Mouse (Mus musculus) stomach, postnatal 0 days (tissue): ENCODE results near the gene Tln2. TPM values are rescaled to one million over a fixed set of nuclear protein-coding genes. Genes with fewer than 3 reads are reported as not detected.

ENCODE experiments used
- ATAC-seq: fragments of 200-750 bp; cut with Nextera tagmentation; 2 replicates; pipeline ENCODE4 v1.8.0; 2017; ENCODE audit not compliant: low FRiP score, low TSS enrichment
- DNase-seq: peaks from one replicate; pipeline ENCODE4 v3.0.0-alpha.2; 2016; ENCODE audit warnings: low spot score
- H3K27ac ChIP-seq: fragments of 300-500 bp; sonication (generic); replicated peaks from 2 replicates; pipeline ENCODE4 v1.5.1; 2014; ENCODE audit warnings: mild to moderate bottlenecking, control low read depth
- H3K27me3 ChIP-seq: fragments of 300-500 bp; sonication (generic); 2 replicates; pipeline ENCODE4 v1.6.1; 2014; ENCODE audit warnings: low read length; ENCODE audit not compliant: control insufficient read depth, insufficient read depth
- H3K36me3 ChIP-seq: fragments of 300-500 bp; sonication (generic); 2 replicates; pipeline ENCODE4 v1.6.1; 2014; ENCODE audit warnings: low read length, mixed read lengths; ENCODE audit not compliant: control insufficient read depth, insufficient read depth
- H3K4me1 ChIP-seq: fragments of 300-500 bp; sonication (generic); replicated peaks from 2 replicates; pipeline ENCODE4 v1.6.1; 2014; ENCODE audit warnings: antibody characterized with exemption; ENCODE audit not compliant: control insufficient read depth, insufficient read depth
- H3K4me2 ChIP-seq: fragments of 300-500 bp; sonication (generic); replicated peaks from 2 replicates; pipeline ENCODE4 v1.6.1; 2014; ENCODE audit warnings: low read depth, mild to moderate bottlenecking, control low read depth, moderate library complexity
- H3K4me3 ChIP-seq: fragments of 300-500 bp; sonication (generic); 2 replicates; pipeline ENCODE4 v1.5.1; 2014; ENCODE audit warnings: low read depth, low read length, control low read depth
- H3K9ac ChIP-seq: fragments of 300-500 bp; sonication (generic); 2 replicates; pipeline ENCODE4 v1.6.1; 2014; ENCODE audit warnings: mild to moderate bottlenecking, low read length, control low read depth, mixed read lengths
- H3K9me3 ChIP-seq: fragments of 300-500 bp; sonication (generic); 2 replicates; pipeline ENCODE4 v1.6.1; 2016; ENCODE audit warnings: low read length; ENCODE audit not compliant: control insufficient read depth
- CTCF ChIP-seq: IDR thresholded peaks from 2 replicates; pipeline ENCODE4 v1.5.1; 2016; ENCODE audit warnings: antibody characterized with exemption, low read depth, mild to moderate bottlenecking, moderate library complexity
- EP300 ChIP-seq: optimal IDR thresholded peaks from 2 replicates; pipeline ENCODE3; 2016; ENCODE audit warnings: antibody characterized with exemption
- WGBS: fragments of 180-500 bp; shearing (Covaris S2); extraction: QIAGEN DNeasy Blood & Tissue Kit; methylation state at CpG from one replicate; pipeline ENCODE4 v1.1.7; 2014; 5-methylcytosine and 5-hydroxymethylcytosine counted together
- polyA plus RNA-seq: library from polyadenylated mRNA; unstranded; fragments of >200 nt; fragmentation: Nextera tagmentation; extraction: Ambion mirVana; gene quantifications from 2 replicates; pipeline ENCODE4 v1.2.1, GENCODE M21; 2015

Tln2 gene
- polyA plus RNA-seq, 1 experiment from 2014 or later: 17.5 TPM

DNA sequence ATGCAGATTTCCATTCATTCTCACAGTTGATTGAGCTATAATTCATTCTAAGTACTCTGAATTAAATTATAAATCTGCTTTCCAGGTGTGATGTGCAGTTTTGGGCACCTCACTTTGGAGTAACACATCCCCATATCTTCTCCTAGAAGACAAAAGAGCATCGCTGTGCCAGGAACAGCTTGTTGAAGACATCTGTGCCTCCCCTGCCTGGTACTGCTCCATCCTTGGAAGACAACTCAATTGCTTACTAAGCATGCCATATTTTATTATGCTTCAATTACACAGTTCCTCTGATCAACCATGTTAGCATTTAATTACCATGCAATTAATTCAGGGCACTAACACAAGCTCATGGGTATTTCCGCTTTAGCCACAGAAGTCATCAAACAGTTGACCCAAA is 31.8 kb downstream of the Tln2 start:
- Histone ChIP-seq H3K27ac (no peak overlapping the region), H3K4me3 (no peak overlapping the region), H3K27me3 (no peaks in the 10 kb centered on the region), H3K36me3 (no peaks in the 10 kb centered on the region), H3K9me3 (no peaks in the 10 kb centered on the region), H3K9ac (no peak overlapping the region), H3K4me1 (no peaks in the 10 kb centered on the region), H3K4me2 (no peak overlapping the region)
- no peak for TF ChIP-seq CTCF
- TF ChIP-seq EP300: no peak
- ATAC-seq (no peak), DNase-seq (no peak)
- WGBS: 87% methylated on average over 2 of the region's 2 CpGs

DNA sequence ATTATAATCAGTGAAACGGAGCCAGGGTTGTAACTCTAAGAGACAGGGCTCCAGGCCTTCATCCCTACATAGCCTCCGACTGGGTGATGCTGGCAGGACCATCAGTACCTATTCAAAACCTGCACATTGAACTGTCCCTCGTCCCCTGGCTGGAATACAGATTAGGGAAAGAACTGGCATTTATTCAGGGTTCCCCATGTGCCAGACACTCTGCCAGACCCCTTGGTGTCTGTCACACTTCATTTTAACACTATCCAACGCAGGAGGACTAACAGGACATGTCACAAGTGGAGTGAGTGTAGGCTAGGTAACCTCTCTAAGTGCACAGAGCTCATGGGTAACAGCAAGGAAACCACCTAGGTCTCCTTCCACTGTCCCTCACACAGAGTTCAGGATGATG is 37.8 kb downstream of the Tln2 start:
- DNase-seq (no peak), ATAC-seq (no peak)
- Histone ChIP-seq H3K4me2 (no peak overlapping the region), H3K4me1 (no peaks in the 10 kb centered on the region), H3K9me3 (no peaks in the 10 kb centered on the region), H3K27me3 (no peaks in the 10 kb centered on the region), H3K27ac (no peak overlapping the region), H3K4me3 (no peak overlapping the region), H3K36me3 (no peaks in the 10 kb centered on the region), H3K9ac (no peak overlapping the region)
- no peak for TF ChIP-seq EP300
- no peak for TF ChIP-seq CTCF
- WGBS: 86% methylated on average over 4 of the region's 4 CpGs

DNA sequence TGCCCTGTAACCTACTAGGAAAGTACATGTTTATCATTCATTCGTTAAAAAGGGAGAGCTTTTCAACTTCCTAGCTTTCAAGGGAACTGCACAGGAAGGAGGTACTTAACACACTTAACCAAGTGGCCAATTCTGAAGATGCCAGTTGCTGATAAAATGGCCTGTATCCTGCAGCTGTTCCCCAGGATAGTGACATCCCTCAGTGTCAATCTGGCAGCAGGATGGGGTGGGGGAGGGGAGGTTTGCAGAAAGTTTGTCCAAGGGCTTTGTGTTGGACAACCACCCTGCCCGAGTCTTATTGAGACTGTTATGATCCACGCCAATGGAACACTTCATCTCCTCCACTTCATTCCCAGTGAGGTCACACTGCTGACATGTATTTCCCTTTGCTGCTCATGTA is 50.0 kb downstream of the Tln2 start:
- H3K9ac ChIP-seq: no peak overlapping the region
- no peak overlapping the region for H3K4me2 ChIP-seq
- DNase-seq (no peak), ATAC-seq (no peak)
- TF ChIP-seq EP300 (no peak), CTCF (no peak)
- H3K9me3 ChIP-seq: no peaks in the 10 kb centered on the region
- H3K36me3 ChIP-seq: no peaks in the 10 kb centered on the region
- H3K4me1 ChIP-seq: no peaks in the 10 kb centered on the region
- 34% methylated on average over 3 of the region's 3 CpGs for WGBS
- H3K27me3 ChIP-seq: no peaks in the 10 kb centered on the region
- H3K27ac ChIP-seq: no peak overlapping the region
- no peak overlapping the region for H3K4me3 ChIP-seq

DNA sequence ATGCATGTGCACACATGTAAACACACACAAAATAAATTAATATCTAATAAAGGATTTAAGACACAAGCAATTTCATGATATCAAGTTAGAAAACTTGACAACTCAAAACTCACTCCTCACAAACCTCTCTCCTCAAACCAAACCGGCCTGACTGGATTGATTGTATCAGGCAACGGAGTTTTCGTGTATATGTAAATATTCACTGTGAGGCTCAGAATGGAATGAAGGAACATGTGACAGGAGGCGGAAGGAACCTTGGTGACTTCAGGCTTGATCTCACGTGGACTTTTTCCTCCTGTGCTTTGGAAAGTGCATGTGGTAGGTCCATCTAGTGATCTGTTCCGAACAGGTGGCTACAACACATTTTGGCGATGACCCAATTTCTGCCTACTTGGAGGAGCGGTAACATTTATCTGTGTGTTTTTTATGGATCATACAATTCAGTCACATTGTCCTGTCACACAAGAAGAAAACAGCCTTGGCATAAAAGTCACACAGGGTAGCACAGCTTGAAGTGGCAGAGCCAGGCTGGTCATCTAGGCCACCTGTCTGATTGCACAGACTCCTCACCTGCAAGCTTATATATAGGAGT is 54.7 kb downstream of the Tln2 start:
- DNase-seq (peak; percentile 66), ATAC-seq (peak; percentile 81)
- no peaks in the 10 kb centered on the region for H3K36me3 ChIP-seq
- no peak overlapping the region for H3K4me3 ChIP-seq
- no peak overlapping the region for H3K4me2 ChIP-seq
- H3K27ac ChIP-seq: 0 out of 2 replicates have a peak overlapping the region, but pooled peaks have one; percentile 30
- no peak overlapping the region for H3K9ac ChIP-seq
- no peaks in the 10 kb centered on the region for H3K27me3 ChIP-seq
- peaks cover 4% of the 10 kb centered on the region; the same call in 1 of the 2 replicates for H3K4me1 ChIP-seq
- 50% methylated on average over 8 of the region's 8 CpGs for WGBS
- no peak for TF ChIP-seq CTCF
- TF ChIP-seq EP300: no peak
- H3K9me3 ChIP-seq: no peaks in the 10 kb centered on the region

DNA sequence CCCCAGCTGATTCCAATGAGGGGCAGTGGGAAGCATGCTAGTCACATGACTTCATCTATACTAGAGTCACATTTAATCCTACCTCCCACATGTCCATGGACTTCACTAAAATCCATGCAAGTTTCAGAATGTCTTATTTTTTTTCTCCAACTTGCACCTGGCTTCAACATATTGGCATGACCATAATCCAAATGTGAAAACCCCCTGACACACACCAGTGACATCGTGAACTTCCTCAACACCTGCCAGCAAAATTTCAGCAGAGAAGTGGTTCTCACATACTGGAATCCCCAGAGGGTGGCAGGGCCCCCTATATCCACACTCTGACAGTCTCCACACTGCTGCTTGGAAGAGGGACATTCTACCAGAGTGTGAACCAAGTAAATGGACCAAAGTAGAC is 57.7 kb downstream of the Tln2 start:
- Histone ChIP-seq H3K4me2 (no peak overlapping the region), H3K9me3 (no peaks in the 10 kb centered on the region), H3K36me3 (no peaks in the 10 kb centered on the region), H3K9ac (no peak overlapping the region), H3K4me3 (no peak overlapping the region), H3K27ac (no peak overlapping the region), H3K4me1 (peaks cover 4% of the 10 kb centered on the region; the same call in 1 of the 2 replicates), H3K27me3 (no peaks in the 10 kb centered on the region)
- no peak for DNase-seq
- TF ChIP-seq CTCF: no peak
- no peak for TF ChIP-seq EP300
- no peak for ATAC-seq
- WGBS: 83% methylated on average over 1 of the region's 1 CpGs

DNA sequence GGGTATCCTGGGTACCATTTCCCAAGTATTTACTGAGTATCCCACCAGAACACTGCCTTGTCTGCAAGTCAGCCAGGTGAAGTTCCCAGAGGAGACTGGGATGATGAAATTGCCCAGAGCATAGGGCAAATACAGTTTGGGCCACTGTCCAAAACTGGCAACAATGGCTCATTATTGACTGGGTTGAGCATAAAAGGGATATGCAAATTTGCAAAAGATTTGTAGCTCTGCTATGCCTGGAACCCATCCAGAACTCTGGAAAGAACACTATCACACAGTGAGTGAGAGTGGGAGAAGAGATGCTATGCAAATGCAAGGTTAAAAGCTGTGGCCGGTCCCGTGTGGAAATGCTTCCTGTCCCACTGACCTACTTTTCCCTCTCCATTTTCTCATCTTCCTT is 63.1 kb downstream of the Tln2 start:
- no peak overlapping the region for H3K4me3 ChIP-seq
- H3K36me3 ChIP-seq: no peaks in the 10 kb centered on the region
- DNase-seq: peak; percentile 55
- H3K9ac ChIP-seq: no peak overlapping the region
- H3K4me1 ChIP-seq: 0 out of 2 replicates have a peak, but pooled peaks cover 3% of the 10 kb centered on the region
- H3K9me3 ChIP-seq: no peaks in the 10 kb centered on the region
- peak; percentile 66; the same call in 1 of the 2 replicates for ATAC-seq
- TF ChIP-seq CTCF: no peak
- TF ChIP-seq EP300: no peak
- H3K27me3 ChIP-seq: no peaks in the 10 kb centered on the region
- H3K27ac ChIP-seq: no peak overlapping the region
- no peak overlapping the region for H3K4me2 ChIP-seq
- 26% methylated on average over 2 of the region's 2 CpGs for WGBS
